Mouse (Mus musculus) spleen, adult 2 months (tissue): ENCODE measurements at regions not wholly inside any gene's neighbourhood (a gene's known extent, or its start where the extent isn't known, plus 50 kb on each side); places are given as distances from the start of the nearest gene placed in this dataset.

ENCODE experiments used
- DNase-seq, 2 experiments: peaks; one replicate each; pipeline versions ENCODE4 v3.0.0 to v3.0.0-alpha.2; 2012 to 2021; ENCODE audit warnings: low spot score in 2 of 2, low read depth in 1 of 2
- H3K27ac ChIP-seq: fragments of 200-500 bp; 2 replicates; pipeline ENCODE4 v1.5.1; 2012; ENCODE audit warnings: low read length, inconsistent platforms; ENCODE audit not compliant: insufficient read depth
- H3K27me3 ChIP-seq: fragments of 200-500 bp; 2 replicates; pipeline ENCODE4 v1.6.1; 2012; ENCODE audit warnings: mild to moderate bottlenecking, moderate library complexity, low read length, inconsistent platforms; ENCODE audit not compliant: control insufficient read depth, insufficient read depth
- H3K36me3 ChIP-seq: fragments of 200-500 bp; 2 replicates; pipeline ENCODE4 v1.6.1; 2012; ENCODE audit warnings: mild to moderate bottlenecking, low read length, inconsistent platforms; ENCODE audit not compliant: control insufficient read depth, insufficient read depth
- H3K4me1 ChIP-seq: fragments of 200-500 bp; 2 replicates; pipeline ENCODE4 v1.6.1; 2011; ENCODE audit warnings: inconsistent platforms; ENCODE audit not compliant: control insufficient read depth, insufficient read depth, insufficient read length
- H3K4me3 ChIP-seq: fragments of 200-500 bp; 2 replicates; pipeline ENCODE4 v1.5.1; 2011; ENCODE audit warnings: mild to moderate bottlenecking, inconsistent platforms; ENCODE audit not compliant: insufficient read depth, insufficient read length; ENCODE audit errors: extremely low read depth
- CTCF ChIP-seq: fragments of 200-500 bp; IDR thresholded peaks from 2 replicates; pipeline ENCODE4 v1.5.1; 2011; ENCODE audit warnings: mild to moderate bottlenecking, inconsistent platforms; ENCODE audit not compliant: insufficient read depth, insufficient read length, insufficient replicate concordance; ENCODE audit errors: extremely low read depth
- POLR2A ChIP-seq: fragments of 200-500 bp; IDR thresholded peaks from 2 replicates; pipeline ENCODE4 v1.6.1; 2011; ENCODE audit warnings: low read depth, low read length, inconsistent platforms
- WGBS: fragments of 180-500 bp; shearing (Covaris S2); methylation state at CpG from one replicate; pipeline ENCODE4 v1.1.7; 2018; 5-methylcytosine and 5-hydroxymethylcytosine counted together

DNA sequence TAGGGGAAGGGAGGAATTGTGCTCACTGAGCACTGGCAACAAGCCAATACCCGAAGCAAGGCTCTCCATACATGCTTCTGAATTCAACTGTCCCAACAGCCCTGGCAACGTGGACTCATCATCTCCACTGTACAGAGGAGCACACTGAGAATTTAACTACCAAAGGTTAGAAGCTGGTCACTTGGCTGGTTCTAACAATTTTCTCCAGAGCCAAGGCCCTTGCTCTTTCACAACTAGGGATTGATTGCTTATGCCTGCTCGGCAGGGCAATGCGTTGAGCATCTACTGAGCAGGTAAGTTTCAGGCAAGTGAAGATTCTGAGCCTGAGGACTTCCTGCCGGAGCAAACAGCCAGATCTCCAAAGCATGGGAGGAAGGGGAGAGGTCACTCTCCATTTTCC lies 616.0 kb upstream of the Cdh5 start:
- WGBS: 86% methylated on average over 5 of the region's 5 CpGs
- no peaks in the 10 kb centered on the region for H3K36me3 ChIP-seq
- no peaks in the 10 kb centered on the region for H3K27me3 ChIP-seq
- DNase-seq: no peak
- H3K27ac ChIP-seq: no peak overlapping the region
- no peak overlapping the region for H3K4me3 ChIP-seq
- TF ChIP-seq POLR2A (no peak), CTCF (no peak)
- no peaks in the 10 kb centered on the region for H3K4me1 ChIP-seq

DNA sequence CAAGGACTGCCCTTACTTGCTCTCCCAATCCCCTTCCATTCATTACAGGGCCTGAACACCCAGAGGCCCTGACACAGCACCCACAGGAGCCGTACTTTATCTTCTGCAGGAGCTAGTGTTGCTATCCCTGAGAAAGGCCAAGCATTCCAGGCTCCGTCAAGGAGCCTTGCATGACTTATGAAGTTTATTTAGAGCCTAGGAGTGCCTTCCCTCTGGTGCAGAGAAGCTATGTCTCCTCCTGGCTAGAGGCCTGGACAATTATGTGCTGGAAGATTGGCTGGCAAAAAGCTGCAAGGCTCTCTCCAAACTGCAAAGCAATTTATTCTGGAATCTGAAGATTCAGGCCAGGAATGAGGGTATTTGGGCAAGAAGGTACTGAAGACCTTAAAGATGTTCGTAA lies 612.0 kb upstream of the Cdh5 start:
- Histone ChIP-seq H3K27ac (no peak overlapping the region), H3K4me1 (no peaks in the 10 kb centered on the region), H3K27me3 (no peaks in the 10 kb centered on the region), H3K4me3 (no peak overlapping the region), H3K36me3 (no peaks in the 10 kb centered on the region)
- WGBS: 78% methylated on average over 3 of the region's 3 CpGs
- TF ChIP-seq CTCF: no peak
- no peak for DNase-seq

DNA sequence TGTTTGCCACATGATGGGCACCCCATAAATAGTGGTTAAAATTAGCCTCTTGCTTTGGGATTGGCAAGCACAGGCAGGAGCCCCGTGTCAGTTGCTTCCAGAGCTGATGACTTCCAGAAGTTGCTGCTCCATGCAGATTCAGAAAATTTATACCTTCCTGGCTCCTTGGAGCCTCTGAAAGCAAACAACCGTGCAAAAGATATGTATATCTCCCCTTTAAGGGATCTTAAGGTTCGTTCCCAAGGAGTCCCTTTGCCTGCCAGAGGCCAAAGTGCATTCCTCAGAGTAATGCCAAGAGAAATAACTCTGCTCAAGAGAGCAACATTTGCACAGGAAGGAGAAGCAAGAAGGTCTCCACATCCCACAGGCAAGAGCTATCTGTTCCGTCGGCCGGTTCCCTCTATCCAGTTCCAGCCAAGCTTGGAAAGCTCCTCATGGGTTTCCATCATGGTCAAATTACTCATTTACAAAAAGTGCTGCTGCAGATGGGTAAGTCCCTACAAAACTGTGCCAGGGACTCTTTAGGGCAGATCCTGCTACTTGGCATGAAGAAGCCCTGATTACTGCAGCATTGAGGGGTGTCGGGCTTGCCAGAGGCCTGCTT lies 608.4 kb upstream of the Cdh5 start:
- no peaks in the 10 kb centered on the region for H3K4me1 ChIP-seq
- H3K27ac ChIP-seq: no peak overlapping the region
- WGBS: 72% methylated on average over 7 of the region's 7 CpGs
- TF ChIP-seq POLR2A (no peak), CTCF (no peak)
- no peaks in the 10 kb centered on the region for H3K27me3 ChIP-seq
- no peaks in the 10 kb centered on the region for H3K36me3 ChIP-seq
- no peak for DNase-seq
- no peak overlapping the region for H3K4me3 ChIP-seq

GRCm38 (mm10) chr8:103493932-103494493 lies 607.4 kb upstream of the Cdh5 start:
- DNase-seq: no peak
- WGBS: 88% methylated on average over 4 of the region's 4 CpGs
- H3K36me3 ChIP-seq: no peaks in the 10 kb centered on the region
- no peaks in the 10 kb centered on the region for H3K4me1 ChIP-seq
- H3K27ac ChIP-seq: no peak overlapping the region
- H3K27me3 ChIP-seq: no peaks in the 10 kb centered on the region
- no peak overlapping the region for H3K4me3 ChIP-seq
- TF ChIP-seq CTCF (no peak), POLR2A (no peak)

GRCm38 (mm10) chr8:103494670-103495069 lies 606.8 kb upstream of the Cdh5 start:
- Histone ChIP-seq H3K4me1 (no peaks in the 10 kb centered on the region), H3K36me3 (no peaks in the 10 kb centered on the region), H3K4me3 (no peak overlapping the region), H3K27me3 (no peaks in the 10 kb centered on the region), H3K27ac (no peak overlapping the region)
- TF ChIP-seq POLR2A (no peak), CTCF (no peak)
- no peak for DNase-seq
- 79% methylated on average over 1 of the region's 1 CpGs for WGBS

DNA sequence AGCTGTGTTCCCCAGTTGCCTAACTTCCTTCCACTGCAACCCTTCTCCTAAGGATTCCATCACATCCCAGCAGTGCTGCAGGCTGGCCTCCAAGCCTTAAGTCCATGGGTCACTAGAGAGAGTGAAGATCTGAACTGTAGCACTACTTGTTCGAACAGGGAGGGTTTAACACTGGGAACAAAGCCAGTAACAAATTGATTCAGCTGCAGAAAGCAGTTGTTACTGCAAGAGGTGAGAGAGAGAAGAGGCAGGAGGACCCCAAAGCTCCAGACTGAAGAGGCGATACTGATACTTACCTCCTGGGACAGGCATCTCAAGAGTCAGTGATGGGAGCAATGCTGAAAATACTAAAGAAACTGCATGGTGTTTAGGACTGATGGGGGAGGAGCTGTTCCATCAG lies 600.1 kb upstream of the Cdh5 start:
- TF ChIP-seq POLR2A (no peak), CTCF (no peak)
- H3K27me3 ChIP-seq: no peaks in the 10 kb centered on the region
- DNase-seq: no peak
- H3K27ac ChIP-seq: no peak overlapping the region
- WGBS: 65% methylated on average over 2 of the region's 2 CpGs
- H3K4me1 ChIP-seq: no peaks in the 10 kb centered on the region
- H3K36me3 ChIP-seq: no peaks in the 10 kb centered on the region
- H3K4me3 ChIP-seq: no peak overlapping the region

DNA sequence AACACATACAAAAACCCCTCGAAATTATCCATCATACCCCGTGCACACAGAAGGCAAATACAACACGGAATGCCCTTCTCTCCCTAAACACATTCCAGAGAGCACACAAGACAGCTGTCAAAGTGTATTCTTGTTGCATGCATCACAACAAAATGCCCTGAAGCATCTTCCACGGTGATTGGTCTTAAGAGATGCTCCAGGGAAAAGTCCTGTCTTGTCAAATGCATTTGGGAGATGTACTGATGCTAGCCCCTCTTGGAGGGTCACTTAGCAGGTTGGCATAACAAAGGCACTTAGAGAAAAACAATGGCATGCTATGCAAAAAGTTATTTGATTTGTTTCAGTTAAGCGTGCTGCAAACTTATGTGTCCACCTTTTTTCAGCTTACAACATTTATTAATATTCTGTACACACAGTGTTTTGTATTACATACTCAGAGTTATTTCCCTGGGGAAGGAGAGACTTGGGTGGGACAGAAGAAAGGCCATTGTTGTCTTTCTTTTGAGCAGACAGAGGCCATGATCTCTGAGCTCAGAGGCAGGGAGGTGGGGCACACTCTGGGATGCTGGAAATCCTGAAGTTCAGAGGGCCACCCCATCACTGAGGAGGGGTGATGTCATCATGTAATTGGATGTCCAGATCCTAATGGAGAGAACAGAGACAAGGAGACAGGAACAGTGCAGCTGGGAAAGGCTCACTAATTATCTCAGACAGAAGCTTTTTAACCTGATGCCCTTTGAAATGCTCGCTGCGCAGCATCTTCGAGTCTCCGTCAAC lies 598.2 kb upstream of the Cdh5 start:
- no peak for DNase-seq
- no peak overlapping the region for H3K27ac ChIP-seq
- no peaks in the 10 kb centered on the region for H3K4me1 ChIP-seq
- TF ChIP-seq POLR2A: no peak
- no peak for TF ChIP-seq CTCF
- no peak overlapping the region for H3K4me3 ChIP-seq
- H3K27me3 ChIP-seq: no peaks in the 10 kb centered on the region
- WGBS: 93% methylated on average over 9 of the region's 9 CpGs
- no peaks in the 10 kb centered on the region for H3K36me3 ChIP-seq
